Mouse (Mus musculus): ENCODE results near the gene Asprv1.

The Asprv1 gene

DNA sequence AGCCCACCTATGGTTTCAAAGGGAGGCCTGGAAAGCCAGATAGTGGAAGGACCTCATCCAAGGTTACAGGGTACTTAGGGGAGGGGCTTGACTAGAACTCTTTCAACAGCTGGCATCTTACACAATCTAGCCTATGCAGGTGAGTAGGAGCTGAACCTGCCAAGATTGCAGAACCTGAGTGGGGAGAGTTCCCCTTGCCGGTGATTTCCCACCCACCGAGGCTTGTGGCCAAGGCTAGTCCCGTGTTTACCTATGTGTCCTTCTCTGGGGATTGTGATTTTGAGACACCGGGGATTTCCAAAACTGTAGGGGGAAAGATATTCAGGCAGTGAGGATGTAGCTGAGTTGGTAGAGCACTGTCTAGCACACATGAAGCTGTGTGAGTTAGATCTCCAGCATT, 12.7 kb upstream of the Asprv1 start:
- DNase-seq (ENCODE audit: low read depth, low spot score), result no peak

DNA sequence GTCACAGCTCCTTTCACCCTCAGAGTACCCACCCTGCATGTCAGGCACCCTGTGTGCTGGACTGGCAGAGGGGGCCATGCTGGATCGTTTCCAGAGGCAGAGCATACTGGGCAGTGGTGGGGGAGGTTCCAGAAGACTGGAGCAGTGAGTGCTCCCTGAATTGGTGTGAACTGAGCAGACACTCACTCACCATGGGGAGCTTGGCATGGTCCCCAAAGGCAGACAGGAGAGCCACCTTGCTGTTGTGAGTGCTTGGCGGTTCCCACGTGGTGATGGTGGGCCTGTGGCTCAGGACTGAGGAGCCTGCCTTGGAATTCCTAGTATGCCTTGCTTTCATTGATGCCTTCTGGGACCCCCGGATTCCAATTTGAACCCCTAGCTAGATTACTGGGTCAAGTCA, 4.8 kb upstream of the Asprv1 start:
- no peak for DNase-seq (ENCODE audit: low read depth, low spot score)

DNA sequence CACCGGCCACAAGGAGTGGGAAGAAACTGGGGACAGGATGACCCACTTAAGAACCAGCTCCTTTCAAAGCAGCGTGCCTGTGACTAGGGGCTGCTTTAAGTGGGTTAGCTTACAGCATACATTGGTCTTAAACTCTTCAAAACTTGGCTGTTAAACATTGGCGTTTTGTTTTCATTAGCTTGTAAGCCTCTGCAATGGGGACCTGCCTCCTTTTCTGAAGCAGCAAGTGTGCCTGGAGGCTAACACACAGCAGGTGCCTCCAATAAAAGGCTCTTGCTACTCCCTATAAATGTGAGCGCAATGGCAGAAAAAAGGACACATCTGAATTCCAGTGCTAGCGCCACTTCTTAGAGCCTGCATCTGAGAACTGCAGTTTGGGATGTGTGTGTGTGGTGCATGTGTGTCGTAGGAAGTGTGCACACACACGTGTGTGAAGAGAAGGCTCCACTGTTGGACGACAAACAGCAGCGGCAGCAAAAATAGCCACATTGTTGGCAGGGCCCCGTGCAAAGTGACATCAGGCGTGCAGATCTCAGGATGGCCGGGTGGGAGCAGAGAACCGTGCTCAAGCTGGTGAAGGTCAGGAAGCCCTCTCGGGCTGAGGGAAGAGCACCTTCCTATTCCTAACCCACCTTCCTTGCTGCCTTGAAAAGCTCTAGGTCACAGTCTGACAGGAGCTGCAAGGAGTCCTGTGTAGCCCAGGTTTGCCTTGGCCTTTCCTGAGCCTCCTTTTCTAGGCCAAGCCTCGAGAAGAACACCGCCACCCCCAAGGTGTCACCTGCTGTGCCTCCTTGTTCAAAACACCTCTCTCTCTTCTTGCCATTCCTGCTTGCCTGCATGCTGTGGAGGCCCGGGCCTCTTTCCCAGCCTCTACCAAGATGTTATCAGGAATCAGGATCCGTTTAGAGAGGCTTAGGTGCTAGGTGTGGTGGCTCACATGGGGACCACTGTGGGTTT, 3.6 kb upstream of the Asprv1 start:
- peak; percentile 18 for DNase-seq (ENCODE audit: low read depth, low spot score)

DNA sequence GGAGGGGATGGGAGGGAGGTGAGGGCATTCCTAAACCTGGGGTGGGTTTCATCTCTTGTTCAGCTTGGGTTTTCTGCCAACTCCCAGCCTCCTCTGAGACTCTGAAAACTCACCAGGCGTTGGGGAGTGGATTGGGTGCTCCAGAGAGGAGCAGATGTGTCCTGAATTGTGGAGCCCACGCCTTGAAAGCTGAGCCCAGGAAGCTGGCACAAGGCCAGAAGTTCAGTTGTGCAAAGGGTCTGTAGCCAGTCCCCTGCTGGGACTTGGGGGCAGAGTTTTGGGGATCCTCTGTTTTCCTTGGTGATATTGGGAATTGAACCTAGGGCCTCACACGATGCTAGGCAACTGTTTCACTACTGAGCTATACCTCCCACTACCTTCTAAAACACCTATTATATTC, 2.2 kb downstream of the Asprv1 start:
- DNase-seq (ENCODE audit: low read depth, low spot score), result no peak

DNA sequence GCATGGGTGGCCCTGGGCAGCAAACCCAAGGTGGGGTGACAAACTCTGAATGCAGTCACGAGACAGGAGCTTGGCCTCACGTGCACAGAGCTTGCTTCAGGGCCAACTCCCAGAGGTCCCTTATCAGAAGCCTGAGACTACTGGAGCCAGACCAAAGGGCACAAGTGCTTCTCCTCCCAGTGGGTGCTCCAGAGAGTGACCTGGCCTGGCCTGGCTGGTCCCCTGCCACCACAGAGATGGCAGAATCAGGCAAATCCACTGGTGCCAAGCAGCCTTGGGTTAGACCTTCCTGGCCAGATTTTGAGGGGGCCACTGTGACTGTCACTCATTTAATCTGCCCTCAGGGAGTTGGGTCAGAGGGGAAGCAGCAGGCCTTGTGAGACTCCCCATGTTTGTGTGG, 8.5 kb downstream of the Asprv1 start:
- DNase-seq (ENCODE audit: low read depth, low spot score), result no peak

DNA sequence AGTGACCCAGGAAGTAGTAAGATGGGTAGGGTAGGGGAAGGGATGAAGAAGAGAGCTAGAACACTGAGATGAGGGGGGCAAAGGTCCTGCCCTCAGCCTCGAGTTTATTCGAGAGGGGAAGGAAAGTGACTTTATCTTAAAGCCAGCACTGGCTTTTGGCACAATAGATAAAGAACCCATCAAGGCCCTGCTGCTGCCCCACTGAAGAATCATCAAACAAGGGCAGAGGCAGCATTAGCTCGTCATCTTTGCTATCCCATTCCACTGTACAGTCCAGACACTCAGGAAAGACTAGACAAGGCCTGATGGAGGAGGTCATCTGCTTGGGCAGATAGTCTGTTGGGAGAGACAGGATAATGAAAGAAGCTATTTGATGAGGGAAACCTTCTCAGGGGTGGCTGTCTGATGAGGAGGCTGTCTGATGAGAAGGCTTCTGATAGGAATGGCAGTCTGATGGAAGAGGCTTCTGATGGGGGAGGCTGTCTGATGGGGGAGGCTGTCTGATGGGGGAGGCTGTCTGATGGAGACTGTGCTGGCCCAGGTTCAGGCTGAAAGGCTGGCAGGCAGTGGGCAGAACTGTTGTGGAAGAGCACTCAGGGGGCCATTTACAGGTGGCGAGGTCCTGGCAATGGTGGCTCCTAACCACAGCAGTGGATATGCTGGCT, 9.3 kb downstream of the Asprv1 start:
- no peak for DNase-seq (ENCODE audit: low read depth, low spot score)

DNA sequence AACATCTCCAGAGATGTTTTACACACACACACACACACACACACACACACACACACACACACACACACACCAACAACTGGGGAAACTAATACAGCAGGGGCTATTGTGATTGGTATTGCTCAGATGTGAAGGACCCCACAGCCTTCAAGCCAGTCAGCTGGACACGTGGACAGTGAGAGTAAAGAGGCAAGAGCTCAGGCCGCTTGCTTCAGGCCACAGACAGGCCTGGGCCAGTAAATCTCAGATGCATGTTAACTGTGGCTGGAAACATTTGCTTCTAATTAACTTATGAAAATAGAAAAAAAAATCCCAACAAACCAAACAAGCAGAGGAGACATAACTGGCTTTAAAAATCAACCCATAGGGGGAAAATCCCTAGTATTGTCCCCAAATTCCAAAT, 9.9 kb downstream of the Asprv1 start:
- no peak for DNase-seq (ENCODE audit: low read depth, low spot score)

DNA sequence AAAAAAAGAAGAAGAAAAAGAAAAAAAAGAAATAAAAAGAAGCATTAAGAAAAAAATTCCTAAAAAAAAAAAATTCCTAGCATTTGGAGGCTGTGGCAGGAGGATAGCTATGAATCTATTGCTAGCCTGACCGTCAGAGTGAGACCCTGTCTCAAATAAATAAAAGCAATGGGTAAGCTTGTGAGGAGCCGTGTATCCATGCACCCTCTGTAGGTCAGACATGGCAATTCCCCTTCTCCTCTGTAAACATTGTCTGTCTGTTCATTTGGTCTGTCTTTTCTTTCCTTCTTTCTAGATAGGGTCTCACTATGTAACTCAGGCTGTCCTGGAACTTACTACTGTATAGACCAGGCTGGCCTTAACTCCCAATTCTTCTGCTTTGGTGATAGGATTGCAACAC, 10.5 kb downstream of the Asprv1 start:
- DNase-seq (ENCODE audit: low read depth, low spot score), result no peak

DNA sequence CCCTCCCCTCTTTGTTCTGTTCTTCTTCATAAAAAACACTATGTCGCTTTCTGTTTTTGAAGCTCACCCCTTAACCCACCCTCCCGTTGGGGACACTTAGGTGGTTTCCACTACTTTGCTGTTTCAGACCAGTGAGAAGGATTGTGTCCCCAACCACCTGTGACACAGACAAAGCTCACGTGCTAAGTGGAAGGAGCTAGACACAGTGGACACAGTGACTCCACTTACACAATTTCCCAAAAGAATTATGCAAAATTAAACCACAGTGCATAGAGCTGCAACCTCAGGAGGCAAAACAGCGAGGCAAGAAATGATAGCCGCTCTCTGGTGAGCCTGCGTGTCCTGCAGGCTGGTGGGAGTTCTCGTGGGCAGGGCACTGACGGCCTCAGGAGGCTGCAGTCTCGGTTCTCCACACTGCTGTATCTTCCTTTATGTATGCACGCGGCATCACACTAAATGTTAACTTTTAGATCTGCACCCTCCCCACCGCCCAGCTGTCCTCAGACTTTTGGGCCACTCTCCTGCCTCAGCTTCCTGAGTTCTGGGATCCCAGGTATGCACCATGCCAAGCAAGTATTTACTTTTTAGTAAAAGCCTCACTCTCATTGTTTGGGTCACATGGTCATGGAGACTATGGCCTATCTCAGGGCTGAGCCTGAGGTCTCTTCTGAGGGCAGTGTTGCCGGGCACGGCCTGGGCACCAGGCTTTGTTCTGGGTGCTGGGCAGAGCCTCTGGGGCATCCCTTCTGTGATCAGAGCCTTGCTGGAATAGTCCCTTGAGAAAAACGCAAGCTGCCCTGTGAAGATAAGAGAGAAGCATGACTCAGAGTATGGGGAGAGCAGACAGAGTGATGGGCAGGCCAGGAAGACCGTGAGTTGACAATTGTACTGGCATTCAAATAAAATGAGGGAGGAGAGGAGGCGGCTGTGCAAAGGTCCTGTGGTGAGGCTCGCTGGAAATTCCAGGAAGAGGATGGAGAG, 11.5 kb downstream of the Asprv1 start:
- DNase-seq (ENCODE audit: low read depth, low spot score), result no peak

DNA sequence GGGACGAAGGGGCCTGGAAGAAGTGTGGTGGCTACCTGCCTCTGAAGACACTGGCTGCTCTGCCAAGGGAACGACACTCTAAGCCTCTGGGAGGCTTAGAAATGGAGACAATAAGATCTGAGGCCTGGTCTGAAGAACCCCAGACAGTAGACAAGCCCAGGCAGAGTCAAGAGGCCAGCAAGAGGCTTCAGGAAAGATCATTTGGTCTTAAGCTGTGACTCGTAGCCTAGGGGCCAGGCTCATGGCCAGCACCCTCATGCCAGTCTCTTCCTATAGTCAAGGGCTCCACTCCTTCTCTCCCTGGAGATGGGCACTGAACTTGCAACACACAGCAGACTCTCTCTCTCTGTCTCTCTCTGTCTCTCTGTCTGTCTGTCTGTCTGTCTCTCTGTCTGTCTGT, 12.2 kb downstream of the Asprv1 start:
- DNase-seq (ENCODE audit: low read depth, low spot score), result no peak

DNA sequence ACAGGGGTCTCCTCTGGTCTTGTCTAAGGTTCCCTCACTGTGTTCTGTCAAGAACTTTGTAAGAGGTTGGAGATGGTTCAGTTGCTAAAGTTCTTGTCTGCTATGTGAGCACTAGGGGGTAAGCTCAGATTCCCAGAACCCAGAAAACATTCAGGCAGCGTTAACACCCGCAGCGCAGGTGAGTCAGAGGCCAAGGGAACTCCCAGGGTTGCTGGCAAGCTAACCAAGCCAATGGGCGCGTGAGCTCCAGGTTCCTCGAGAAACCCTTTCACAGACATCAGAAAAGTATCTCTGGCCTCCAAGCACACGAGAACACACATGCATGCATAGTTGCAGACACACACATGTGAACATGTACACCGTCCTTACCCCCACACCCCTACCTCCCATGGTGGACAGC, 12.8 kb downstream of the Asprv1 start:
- DNase-seq (ENCODE audit: low read depth, low spot score), result no peak

DNA sequence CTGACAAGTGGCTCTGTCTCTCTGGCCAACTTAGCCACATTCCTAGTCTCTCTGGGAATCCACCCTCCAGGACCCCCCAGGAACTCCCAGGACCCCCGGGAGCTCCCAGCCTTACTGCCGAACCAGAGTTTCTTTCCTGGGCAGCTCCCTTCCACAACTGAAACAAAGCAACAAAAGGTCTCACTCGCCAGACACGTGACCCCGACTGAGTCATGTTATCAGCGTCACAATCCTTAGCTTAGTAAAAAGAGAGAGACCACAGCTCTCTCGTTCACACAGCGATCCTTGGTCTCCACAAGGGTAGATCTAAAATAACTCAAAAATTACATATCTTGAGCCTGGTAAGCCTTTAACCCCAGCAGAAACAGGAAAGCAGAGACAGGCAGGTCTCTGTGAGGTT, 13.8 kb downstream of the Asprv1 start:
- peak; percentile 45 for DNase-seq (ENCODE audit: low read depth, low spot score)

DNA sequence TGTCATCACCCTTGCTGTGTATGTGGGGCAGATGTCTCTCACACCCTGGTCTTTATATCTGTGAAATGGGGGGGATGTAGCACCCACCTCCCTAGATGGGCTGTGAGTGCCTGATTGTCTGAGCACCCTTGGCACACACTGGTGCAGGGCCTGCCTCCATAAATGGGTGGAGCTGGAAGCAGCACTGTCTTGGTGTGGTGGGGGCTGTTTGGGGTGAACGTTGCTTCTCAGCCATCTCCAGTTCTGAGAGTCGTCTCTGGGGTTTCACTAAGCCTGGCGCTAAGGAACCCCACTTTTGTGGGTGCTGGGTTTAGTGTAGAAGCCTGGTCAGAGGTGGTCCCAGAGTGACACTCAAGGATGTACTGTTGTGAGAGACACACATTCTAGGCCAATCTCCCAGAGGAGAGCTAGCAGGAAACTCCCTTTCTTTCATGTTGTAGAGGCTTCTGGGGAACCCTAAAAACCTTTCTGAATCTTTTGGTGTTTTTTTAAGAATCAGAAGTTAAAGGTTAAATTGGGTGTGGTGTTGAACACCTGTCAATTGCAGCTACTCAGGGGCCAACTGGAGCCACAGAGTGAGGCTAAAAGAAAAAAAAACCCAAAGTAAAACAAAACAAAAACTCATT, 16.9 kb downstream of the Asprv1 start:
- no peak for DNase-seq (ENCODE audit: low read depth, low spot score)

DNA sequence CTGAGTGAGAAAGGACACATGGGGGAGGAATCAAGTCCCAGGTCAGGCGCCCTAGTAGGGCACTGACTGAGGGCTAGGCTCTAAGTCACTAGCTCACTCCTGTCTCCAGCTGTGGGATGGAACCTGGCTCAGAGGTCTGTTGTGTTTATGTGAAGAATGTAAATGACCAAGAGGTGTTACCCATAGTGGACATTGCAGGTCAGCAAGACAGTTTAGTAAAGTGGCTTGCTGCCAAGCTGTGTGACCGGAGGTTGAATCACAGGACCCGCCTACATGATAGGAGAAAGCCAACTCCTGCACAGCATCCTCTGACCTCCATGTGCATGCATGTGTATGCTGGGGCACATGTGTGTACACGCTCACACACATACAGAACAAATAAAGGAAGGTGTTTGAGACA, 17.6 kb downstream of the Asprv1 start:
- no peak for DNase-seq (ENCODE audit: low read depth, low spot score)

DNA sequence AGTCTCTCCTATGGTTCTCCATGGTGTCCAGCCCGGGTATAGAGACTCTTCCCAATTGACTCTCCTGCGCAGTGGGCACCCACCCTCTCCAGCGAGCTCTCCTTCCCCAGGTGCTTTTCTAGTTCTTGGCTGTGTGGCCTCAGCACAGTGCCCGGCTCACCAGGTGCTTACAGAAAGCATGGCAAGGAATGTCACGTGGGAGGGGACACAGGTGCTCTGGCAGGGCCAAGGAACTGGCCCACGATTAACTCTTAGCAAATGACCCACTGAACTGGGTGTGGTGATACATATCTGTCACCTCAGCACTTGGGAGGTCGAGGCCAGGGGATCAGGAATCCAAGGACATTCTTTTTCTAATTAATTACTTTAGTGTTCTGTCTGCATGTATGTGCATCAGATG, 18.2 kb downstream of the Asprv1 start:
- DNase-seq (ENCODE audit: low read depth, low spot score), result no peak

DNA sequence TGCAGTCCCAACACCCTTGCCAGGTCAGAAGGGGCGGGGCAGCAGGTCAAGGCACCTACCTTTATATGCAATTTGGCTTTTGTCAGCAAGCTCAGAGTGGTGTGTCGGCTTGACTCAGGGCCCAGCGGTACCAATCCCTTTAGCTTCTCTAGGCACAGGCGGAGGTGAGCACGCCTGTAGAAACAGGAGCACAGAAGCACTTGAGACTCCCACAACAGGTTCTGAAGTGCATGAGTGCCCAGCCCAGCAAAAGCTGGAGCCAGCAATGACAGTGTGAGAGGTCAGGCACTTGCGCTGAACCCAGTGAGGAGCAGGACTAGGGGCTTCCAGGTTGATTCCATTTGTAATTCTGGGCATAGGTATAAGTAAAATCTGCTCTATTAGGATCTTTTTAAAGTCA, 25.1 kb downstream of the Asprv1 start:
- DNase-seq (ENCODE audit: low read depth, low spot score), result no peak

DNA sequence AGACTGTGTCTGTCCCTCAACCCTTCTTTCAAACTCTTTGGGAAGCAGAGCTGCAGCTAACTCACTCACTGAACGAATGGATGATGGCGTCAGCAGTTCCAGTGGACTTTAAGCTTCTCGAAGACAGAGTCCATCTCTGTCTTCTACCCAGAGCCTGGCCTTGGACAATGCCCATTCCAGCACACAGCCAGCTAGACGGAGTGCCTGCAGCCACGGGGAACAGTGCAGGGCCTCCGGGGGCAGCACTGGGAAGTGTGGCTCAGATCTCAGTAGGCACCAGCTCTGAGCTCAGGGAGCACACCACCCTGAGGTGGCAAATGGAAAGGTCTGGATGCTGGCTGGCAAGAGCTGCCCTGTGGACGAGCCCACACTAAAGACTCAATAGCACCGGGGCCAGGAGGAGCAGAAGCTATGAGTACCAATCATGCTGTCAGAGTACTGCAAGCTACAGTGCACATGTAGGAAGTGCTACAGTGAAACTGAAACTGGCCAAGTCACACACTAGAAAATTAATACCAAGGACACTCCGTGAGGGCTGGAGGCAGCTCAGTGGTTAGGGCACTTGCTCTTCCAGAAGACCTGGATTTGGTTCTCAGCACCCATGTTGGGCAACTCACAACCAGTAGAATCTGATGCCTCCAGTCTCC, 26.4 kb downstream of the Asprv1 start:
- no peak for DNase-seq (ENCODE audit: low read depth, low spot score)

DNA sequence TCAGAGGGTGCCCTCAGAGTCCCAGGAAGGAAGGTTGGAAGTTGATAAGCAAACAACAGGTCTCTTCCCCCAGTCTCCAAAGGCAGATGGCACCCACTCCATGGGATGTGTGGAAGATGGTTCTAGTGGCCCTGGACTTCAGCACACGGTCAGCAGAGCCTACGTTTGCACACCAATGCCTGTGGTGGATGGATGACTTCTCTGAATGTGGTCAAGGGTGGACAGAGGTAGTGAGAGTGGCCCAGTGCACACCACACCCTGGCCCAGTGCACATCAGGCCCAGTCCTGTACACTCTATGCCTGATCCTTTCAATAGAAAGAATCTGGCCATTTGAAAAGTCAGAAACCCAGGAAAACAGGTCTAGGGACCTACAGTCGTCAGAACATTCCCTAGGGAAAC, 30.5 kb downstream of the Asprv1 start:
- DNase-seq (ENCODE audit: low read depth, low spot score), result no peak

DNA sequence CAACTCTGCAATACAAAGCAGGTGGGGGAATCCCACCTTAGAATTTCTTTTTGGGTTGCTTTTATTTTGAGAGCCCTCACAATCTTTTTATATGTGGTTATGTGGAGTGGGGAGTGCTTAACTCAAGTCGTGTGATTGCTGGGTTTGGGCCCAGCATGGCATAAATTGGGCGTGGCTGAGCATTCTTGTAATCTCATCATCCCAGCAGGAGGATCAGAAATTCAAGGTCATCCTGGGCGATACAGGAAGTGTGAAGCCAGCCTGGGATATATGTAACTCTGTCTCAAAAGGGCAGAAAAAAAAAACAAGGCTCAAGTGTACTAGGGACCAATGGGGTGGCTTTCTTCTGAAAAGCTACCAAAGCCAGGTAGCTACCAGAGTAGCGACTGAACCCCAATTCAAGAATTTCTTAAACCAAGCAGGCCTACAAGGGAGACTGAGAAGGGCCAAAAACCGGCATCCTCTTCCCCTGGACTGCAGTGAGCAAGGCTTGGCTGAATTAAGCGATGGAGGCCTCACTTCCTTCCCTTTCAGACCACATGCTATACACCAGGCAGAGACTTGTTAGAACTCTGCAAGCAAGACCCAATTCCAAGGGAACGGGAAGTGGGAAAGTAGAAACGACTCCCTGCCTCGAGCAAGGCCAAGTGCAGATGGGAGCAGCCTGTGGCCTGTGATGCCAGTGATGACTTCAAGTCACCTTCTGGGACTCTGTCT, 32.4 kb downstream of the Asprv1 start:
- DNase-seq (ENCODE audit: low read depth, low spot score), result peak; percentile 69

DNA sequence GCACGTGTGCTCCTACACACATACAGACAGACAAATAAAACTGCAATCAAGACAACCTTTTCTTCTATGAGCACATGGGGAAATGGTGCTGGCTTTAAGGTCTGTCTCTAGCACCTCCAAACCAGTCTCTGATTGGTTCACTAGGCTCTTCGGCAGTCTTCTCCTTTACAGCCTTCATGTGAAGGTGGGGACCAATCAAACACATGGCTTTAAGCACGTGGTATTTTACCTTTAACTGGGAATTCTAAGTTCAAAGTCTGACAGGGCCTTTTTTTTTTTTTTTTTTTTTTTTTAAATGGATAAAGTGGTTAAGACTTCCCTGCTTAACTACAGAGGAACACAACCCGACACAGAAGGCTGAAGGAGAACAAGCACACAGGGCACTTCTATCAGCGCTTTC, 37.1 kb downstream of the Asprv1 start:
- no peak for DNase-seq (ENCODE audit: low read depth, low spot score)

All from R1 (cell line).